In the genomic region with DNA sequence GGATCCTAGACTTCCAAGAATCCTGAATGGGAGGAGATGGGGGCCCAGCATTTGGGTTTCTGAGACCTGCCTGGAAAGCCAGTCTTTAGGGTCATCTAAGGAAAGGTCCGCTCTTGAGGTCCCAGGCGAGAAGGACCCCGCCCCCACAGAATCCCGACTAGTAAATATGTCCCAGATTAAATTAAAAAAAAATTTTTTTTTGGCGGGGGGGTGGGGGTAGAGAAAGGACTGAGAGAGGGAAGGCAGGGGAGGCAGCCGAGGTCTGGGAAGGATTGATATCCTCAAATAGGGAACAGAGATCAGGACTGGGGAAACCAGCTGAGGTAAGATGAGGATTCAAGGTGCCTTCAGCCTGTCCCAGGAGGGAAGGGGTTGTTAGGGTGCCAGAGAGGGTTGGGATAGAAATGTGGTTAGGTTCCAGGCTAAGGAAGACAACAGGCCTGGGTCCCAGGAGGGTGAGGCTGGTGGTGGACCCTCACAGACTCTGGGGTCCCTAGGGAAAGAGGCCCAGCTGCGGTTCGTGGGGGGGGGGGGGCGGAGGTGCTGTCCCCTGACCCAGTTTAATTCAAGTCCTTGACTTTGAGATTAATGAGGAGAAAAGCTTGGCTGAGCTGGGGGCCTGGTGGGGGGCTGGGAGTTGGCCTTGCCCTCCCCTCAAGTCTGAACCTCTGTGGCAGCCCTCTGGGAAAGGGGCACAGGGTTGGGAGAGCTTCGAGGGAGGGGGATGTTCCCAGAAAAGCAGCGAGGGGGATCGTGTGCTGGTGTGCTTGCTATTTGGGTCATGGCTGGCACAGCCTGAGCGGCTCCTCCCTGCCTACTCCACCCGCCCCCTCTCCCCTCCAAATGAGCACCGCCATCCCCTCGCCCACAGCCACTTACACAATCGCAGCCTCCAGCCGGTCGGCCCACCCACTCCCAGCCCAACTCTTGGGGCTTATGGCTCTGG, we compare ENCODE assay signal across 7 mouse cellular contexts. TPM values are rescaled to one million over a fixed set of nuclear protein-coding genes. Genes with fewer than 3 reads are reported as not detected.
DNase-seq lines count a peak whose midpoint lies in the region; ATAC-seq and TF ChIP-seq lines count a peak whose summit lies in the region.

No protein-coding gene starts in this region.

- no peak overlapping the region; the same call in 1 of the 2 replicates for H3K4me2 ChIP-seq in lung, postnatal 0 days (replicated peaks; ENCODE audit: low read depth, low read length)
- H3K4me2 ChIP-seq in forebrain, embryonic 15.5 days (replicated peaks): peak overlapping the region; percentile 59
- peak overlapping the region; percentile 68 for H3K4me2 ChIP-seq in limb, embryonic 12.5 days
- H3K4me2 ChIP-seq in stomach, postnatal 0 days (replicated peaks; ENCODE audit: low read depth): peak overlapping the region; percentile 62

- no peaks in the 10 kb centered on the region for H3K4me1 ChIP-seq in lung, postnatal 0 days (ENCODE audit: insufficient read depth, low read depth, low read length)
- peaks cover 60% of the 10 kb centered on the region for H3K4me1 ChIP-seq in forebrain, embryonic 15.5 days
- H3K4me1 ChIP-seq in limb, embryonic 12.5 days (replicated peaks): peaks cover 14% of the 10 kb centered on the region
- H3K4me1 ChIP-seq in stomach, postnatal 0 days (replicated peaks; ENCODE audit: control insufficient read depth, insufficient read depth): no peaks in the 10 kb centered on the region; the same call in 1 of the 2 replicates

- no peak for TF ChIP-seq EP300 in lung, postnatal 0 days (IDR thresholded peaks at IDR 0.05)
- TF ChIP-seq EP300 in stomach, postnatal 0 days (optimal IDR thresholded peaks at IDR 0.05): no peak

- peaks cover 11% of the 10 kb centered on the region; the same call in 1 of the 2 replicates for H3K27me3 ChIP-seq in lung, postnatal 0 days (replicated peaks; ENCODE audit: insufficient read depth, low read length)
- H3K27me3 ChIP-seq in forebrain, embryonic 15.5 days: no peaks in the 10 kb centered on the region
- peaks cover 57% of the 10 kb centered on the region for H3K27me3 ChIP-seq in limb, embryonic 12.5 days
- peaks cover 3% of the 10 kb centered on the region; the same call in 1 of the 2 replicates for H3K27me3 ChIP-seq in stomach, postnatal 0 days (ENCODE audit: control insufficient read depth, insufficient read depth, low read length)

- TF ChIP-seq CTCF in lung, postnatal 0 days (IDR thresholded peaks at IDR 0.05): no peak
- no peak for TF ChIP-seq CTCF in stomach, postnatal 0 days (IDR thresholded peaks at IDR 0.05; ENCODE audit: low read depth)

- no peak for ATAC-seq in lung, postnatal 0 days
- ATAC-seq in forebrain, embryonic 15.5 days (replicated peaks): peak; percentile 1; the same call in 1 of the 2 replicates
- ATAC-seq in limb, embryonic 12.5 days (ENCODE audit: insufficient number of reproducible peaks, insufficient read depth, low FRiP score, low TSS enrichment, low read depth): no peak
- ATAC-seq in stomach, postnatal 0 days (ENCODE audit: low FRiP score, low TSS enrichment): no peak

- 0 out of 2 replicates have a peak overlapping the region, but pooled peaks have one; percentile 24 for H3K4me3 ChIP-seq in lung, postnatal 0 days (ENCODE audit: low read depth, low read length)
- H3K4me3 ChIP-seq in forebrain, embryonic 15.5 days: peak overlapping the region; percentile 76
- peak overlapping the region; percentile 42; the same call in 1 of the 2 replicates for H3K4me3 ChIP-seq in limb, embryonic 12.5 days (replicated peaks)
- peak overlapping the region; percentile 37; the same call in 1 of the 2 replicates for H3K4me3 ChIP-seq in stomach, postnatal 0 days (ENCODE audit: low read depth, low read length)

- no peaks in the 10 kb centered on the region for H3K9me3 ChIP-seq in lung, postnatal 0 days (ENCODE audit: low read length)
- H3K9me3 ChIP-seq in forebrain, embryonic 15.5 days: no peaks in the 10 kb centered on the region
- H3K9me3 ChIP-seq in limb, embryonic 12.5 days: no peaks in the 10 kb centered on the region
- no peaks in the 10 kb centered on the region for H3K9me3 ChIP-seq in stomach, postnatal 0 days (ENCODE audit: control insufficient read depth, low read length)

- no peaks in the 10 kb centered on the region for H3K36me3 ChIP-seq in lung, postnatal 0 days (ENCODE audit: insufficient read depth, low read length)
- H3K36me3 ChIP-seq in forebrain, embryonic 15.5 days: no peaks in the 10 kb centered on the region
- H3K36me3 ChIP-seq in limb, embryonic 12.5 days: no peaks in the 10 kb centered on the region
- no peaks in the 10 kb centered on the region for H3K36me3 ChIP-seq in stomach, postnatal 0 days (ENCODE audit: control insufficient read depth, insufficient read depth, low read length)

- no peak overlapping the region for H3K9ac ChIP-seq in lung, postnatal 0 days (replicated peaks; ENCODE audit: low read depth)
- peak overlapping the region; percentile 90 for H3K9ac ChIP-seq in forebrain, embryonic 15.5 days (replicated peaks)
- H3K9ac ChIP-seq in limb, embryonic 12.5 days (replicated peaks): no peak overlapping the region
- H3K9ac ChIP-seq in stomach, postnatal 0 days (ENCODE audit: low read length): no peak overlapping the region

- H3K27ac ChIP-seq in lung, postnatal 0 days (ENCODE audit: low read length): no peak overlapping the region
- H3K27ac ChIP-seq in forebrain, embryonic 15.5 days (replicated peaks): peak overlapping the region; percentile 91
- H3K27ac ChIP-seq in limb, embryonic 12.5 days: no peak overlapping the region
- H3K27ac ChIP-seq in stomach, postnatal 0 days (replicated peaks): no peak overlapping the region

- no peak for DNase-seq in lung, postnatal 0 days (ENCODE audit: low spot score)
- DNase-seq in lung, adult 18-20 months: no peak
- DNase-seq in stomach, postnatal 0 days (ENCODE audit: low spot score): no peak
- DNase-seq in liver: no peak
- no peak for DNase-seq in adrenal gland, adult 18-20 months (ENCODE audit: low spot score in 2 of 2)

- 18% methylated on average over 14 of the region's 19 CpGs for WGBS in lung, postnatal 0 days
- 3% methylated on average over 17 of the region's 19 CpGs for WGBS in forebrain, embryonic 15.5 days
- 18% methylated on average over 19 of the region's 19 CpGs for WGBS in limb, embryonic 12.5 days
- 29% methylated on average over 16 of the region's 19 CpGs for WGBS in stomach, postnatal 0 days

RNA-seq across cellular contexts. Expression of a gene that starts 1.0 kb away (rescaled TPM):
- polyA plus RNA-seq in lung, postnatal 0 days (2015; fragmentation: Nextera tagmentation; extraction: Ambion mirVana): 1.1 and 1.2 TPM in 2 replicates
- polyA plus RNA-seq in forebrain, embryonic 15.5 days (2015; fragmentation: Nextera tagmentation; extraction: Ambion mirVana): 105 and 106 TPM in 2 replicates
- 1.6 and 1.9 TPM in 2 replicates for polyA plus RNA-seq in limb, embryonic 12.5 days (2016; fragmentation: Nextera tagmentation; extraction: Ambion mirVana)
- 4.1 and 4.3 TPM in 2 replicates for polyA plus RNA-seq in stomach, postnatal 0 days (2015; fragmentation: Nextera tagmentation; extraction: Ambion mirVana)
- total RNA-seq in adrenal gland, adult 18-20 months (2021): 1 to 10 TPM; 1.3 to 1.9 TPM

RNA-seq across cellular contexts. Expression of a gene that starts 16.6 kb away (rescaled TPM):
- polyA plus RNA-seq in lung, postnatal 0 days (2015; fragmentation: Nextera tagmentation; extraction: Ambion mirVana): 28.0 and 29.6 TPM in 2 replicates
- 78.8 and 85.9 TPM in 2 replicates for polyA plus RNA-seq in forebrain, embryonic 15.5 days (2015; fragmentation: Nextera tagmentation; extraction: Ambion mirVana)
- 62.2 and 80.5 TPM in 2 replicates for polyA plus RNA-seq in limb, embryonic 12.5 days (2016; fragmentation: Nextera tagmentation; extraction: Ambion mirVana)
- polyA plus RNA-seq in stomach, postnatal 0 days (2015; fragmentation: Nextera tagmentation; extraction: Ambion mirVana): 14.7 and 20.1 TPM in 2 replicates
- 100 to 1,000 TPM in 1 of 2 experiments, 10 to 100 TPM in 1; 86.8 to 106 TPM for total RNA-seq in adrenal gland, adult 18-20 months (2021)

RNA-seq across cellular contexts. Expression of a gene that starts 29.9 kb away (rescaled TPM):
- polyA plus RNA-seq in lung, postnatal 0 days (2015; fragmentation: Nextera tagmentation; extraction: Ambion mirVana): 7.6 and 7.7 TPM in 2 replicates
- 4.8 and 5.7 TPM in 2 replicates for polyA plus RNA-seq in forebrain, embryonic 15.5 days (2015; fragmentation: Nextera tagmentation; extraction: Ambion mirVana)
- 2.3 and 3.2 TPM in 2 replicates for polyA plus RNA-seq in limb, embryonic 12.5 days (2016; fragmentation: Nextera tagmentation; extraction: Ambion mirVana)
- 7.4 and 8.5 TPM in 2 replicates for polyA plus RNA-seq in stomach, postnatal 0 days (2015; fragmentation: Nextera tagmentation; extraction: Ambion mirVana)
- 10 to 100 TPM in 1 of 2 experiments, 1 to 10 TPM in 1; 9.1 to 10.8 TPM for total RNA-seq in adrenal gland, adult 18-20 months (2021)

RNA-seq across cellular contexts. Expression of a gene that starts 44.4 kb away (rescaled TPM):
- 46.7 and 51.1 TPM in 2 replicates for polyA plus RNA-seq in lung, postnatal 0 days (2015; fragmentation: Nextera tagmentation; extraction: Ambion mirVana)
- 4.1 and 6.0 TPM in 2 replicates for polyA plus RNA-seq in forebrain, embryonic 15.5 days (2015; fragmentation: Nextera tagmentation; extraction: Ambion mirVana)
- 40.3 and 47.9 TPM in 2 replicates for polyA plus RNA-seq in limb, embryonic 12.5 days (2016; fragmentation: Nextera tagmentation; extraction: Ambion mirVana)
- polyA plus RNA-seq in stomach, postnatal 0 days (2015; fragmentation: Nextera tagmentation; extraction: Ambion mirVana): 119 and 121 TPM in 2 replicates
- 10 to 100 TPM; 22.9 to 26.9 TPM for total RNA-seq in adrenal gland, adult 18-20 months (2021)

RNA-seq across cellular contexts. Expression of a gene that starts 57.2 kb away (rescaled TPM):
- polyA plus RNA-seq in lung, postnatal 0 days (2015; fragmentation: Nextera tagmentation; extraction: Ambion mirVana): 2.1 and 2.2 TPM in 2 replicates
- 1.7 and 2.3 TPM in 2 replicates for polyA plus RNA-seq in forebrain, embryonic 15.5 days (2015; fragmentation: Nextera tagmentation; extraction: Ambion mirVana)
- polyA plus RNA-seq in limb, embryonic 12.5 days (2016; fragmentation: Nextera tagmentation; extraction: Ambion mirVana): 0.51 TPM in 1 of 2 replicates, not detected in the other
- polyA plus RNA-seq in stomach, postnatal 0 days (2015; fragmentation: Nextera tagmentation; extraction: Ambion mirVana): 1.5 and 3.0 TPM in 2 replicates
- 1 to 10 TPM; 2.1 to 4.3 TPM for total RNA-seq in adrenal gland, adult 18-20 months (2021)

Comparison
In these comparisons a context has a peak if more than half of its experiments do, and no peak if none do; other contexts are left out.
1. H3K4me3 ChIP-seq: peak in every context shown above with its lines; median percentile 76 in forebrain, embryonic 15.5 days; 42 in limb, embryonic 12.5 days; 37 in stomach, postnatal 0 days; 24 in lung, postnatal 0 days.
2. RNA of a gene that starts 1.0 kb away (polyA plus RNA-seq): 105 to 106 TPM in forebrain, embryonic 15.5 days; 4.1 to 4.3 TPM in stomach, postnatal 0 days, 1.6 to 1.9 TPM in limb, embryonic 12.5 days and 1.1 to 1.2 TPM in lung, postnatal 0 days; every median in the first group is over 10 times any median in the second.